Mouse (Mus musculus) lung, embryonic 16.5 days (tissue): ENCODE measurements around the gene Gtf3c6. TPM values are rescaled to one million over a fixed set of nuclear protein-coding genes. Genes with fewer than 3 reads are reported as not detected.

Experiments
- polyA plus RNA-seq: library from polyadenylated mRNA; unstranded; fragments of >200 nt; fragmentation: Nextera tagmentation; extraction: Ambion mirVana; gene quantifications from 2 replicates; pipeline ENCODE4 v1.2.1, GENCODE M21; 2015

The Gtf3c6 gene
- polyA plus RNA-seq, 1 experiment from 2014 or later, result 82.7 TPM

Other genes with a start within 250 kb of the Gtf3c6 start
- gene Mfsd4b1, start 232.8 kb downstream of the Gtf3c6 start, polyA plus RNA-seq, result 0.13 and 0.33 TPM in 2 replicates
- gene Slc16a10, start 115.8 kb downstream of the Gtf3c6 start, polyA plus RNA-seq, result 5.0 and 7.8 TPM in 2 replicates
- 50.6 and 52.4 TPM in 2 replicates for gene Rpf2, start 11.1 kb downstream of the Gtf3c6 start, polyA plus RNA-seq
- gene Amd1, start 44.1 kb upstream of the Gtf3c6 start, polyA plus RNA-seq, result 49.0 and 53.2 TPM in 2 replicates
- gene Cdk19, start 81.5 kb upstream of the Gtf3c6 start, polyA plus RNA-seq, result 9.8 and 11.3 TPM in 2 replicates